Mouse (Mus musculus): ENCODE measurements around the gene Sh2d6.

GRCm38 (mm10) chr6:72550025-72550424, 28.5 kb upstream of the Sh2d6 start:
- TF ChIP-seq POLR2A (IDR thresholded peaks at IDR 0.05; ENCODE audit: borderline replicate concordance, low read depth, low read length) (no peak), CTCF (IDR thresholded peaks at IDR 0.05; ENCODE audit: low read depth, low read length) (no peak)

Measured in bone marrow macrophage, adult 2 months (primary cell).